9 mouse cellular contexts compared by ENCODE assay signal in the genomic region with DNA sequence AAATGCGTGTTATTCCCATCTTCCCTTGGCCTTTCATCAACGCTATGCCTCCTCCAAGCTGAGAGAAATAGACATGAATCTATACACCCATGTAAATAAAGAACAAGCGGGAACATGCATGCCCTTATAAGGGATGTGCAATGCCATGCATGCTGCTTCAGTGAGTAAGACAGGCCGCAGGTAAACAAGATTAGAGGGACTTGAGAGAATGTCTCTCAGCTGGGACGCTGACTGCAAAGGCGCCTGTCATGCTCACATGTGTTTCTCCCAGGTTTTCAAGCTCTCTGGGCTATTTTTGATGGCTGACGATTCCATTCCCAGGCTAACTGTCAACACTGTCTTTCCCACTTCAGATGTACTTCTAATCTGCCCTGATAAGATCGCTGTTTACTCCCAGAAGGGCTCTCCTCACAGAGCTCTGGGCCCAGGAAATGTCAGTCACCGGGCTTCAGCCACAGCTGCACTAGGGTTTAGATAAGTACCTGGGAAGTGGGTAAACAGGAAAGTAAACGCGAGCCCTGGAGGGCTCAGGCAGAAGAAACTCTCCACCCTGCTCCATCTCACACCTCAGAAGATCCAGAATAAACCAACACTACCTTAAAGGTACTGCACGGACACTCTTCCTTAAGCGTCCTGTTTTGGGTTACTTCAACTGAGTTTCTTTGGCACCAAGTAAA. TPM values are rescaled to one million over a fixed set of nuclear protein-coding genes. Genes with fewer than 3 reads are reported as not detected.
DNase-seq lines count a peak whose midpoint lies in the region; ATAC-seq and TF ChIP-seq lines count a peak whose summit lies in the region.
"Had no signal": no experiment of that assay in that cellular context is flagged by ENCODE, and none has a peak within 500 bp of the region (broad histone marks: within the 10 kb centered on the region; RNA-seq: fewer than 3 reads in every experiment).

No protein-coding gene starts in this region.

- WGBS in intestine, embryonic 15.5 days, result 35% methylated on average over 13 of the region's 13 CpGs

- no peaks in the 10 kb centered on the region for H3K36me3 ChIP-seq in intestine, embryonic 15.5 days
- H3K36me3 ChIP-seq in megakaryocyte, embryonic 14.5 days (replicated peaks; ENCODE audit: low read length), result no peaks in the 10 kb centered on the region

- TF ChIP-seq CTCF in left cerebral cortex, adult 2 months (IDR thresholded peaks at IDR 0.05), result no peak

- intact Hi-C loops in left cerebral cortex, adult 2 months (cut with DNase I), result loop anchor here (1.0 to 2.0 kb wide), 3 partner anchors 1107 to 1335 kb away; no protein-coding TSS in a partner anchor
- intact Hi-C loops in left cerebral cortex, postnatal 36 days (cut with DNase I), result loop anchor here (10.0 kb wide), 1 partner anchor 1221 kb away; no protein-coding TSS in a partner anchor

- no peak overlapping the region for H3K27ac ChIP-seq in left cerebral cortex, adult 2 months
- H3K27ac ChIP-seq in intestine, embryonic 15.5 days, result no peak overlapping the region
- H3K27ac ChIP-seq: macrophage had no signal

- no peaks in the 10 kb centered on the region for H3K9me3 ChIP-seq in intestine, embryonic 15.5 days
- H3K9me3 ChIP-seq in megakaryocyte, embryonic 14.5 days, result peaks cover 7% of the 10 kb centered on the region

- H3K27me3 ChIP-seq in intestine, embryonic 15.5 days (replicated peaks), result no peaks in the 10 kb centered on the region
- H3K27me3 ChIP-seq in megakaryocyte, embryonic 14.5 days (replicated peaks), result peaks cover 5% of the 10 kb centered on the region

- 0 out of 2 replicates have a peak, but pooled peaks cover 5% of the 10 kb centered on the region for H3K4me1 ChIP-seq in intestine, embryonic 15.5 days (replicated peaks)
- H3K4me1 ChIP-seq in megakaryocyte, embryonic 14.5 days, result peaks cover 15% of the 10 kb centered on the region

- peak overlapping the region; percentile 61 for H3K4me2 ChIP-seq in intestine, embryonic 15.5 days (replicated peaks)

- no peak for DNase-seq in left cerebral cortex, adult 2 months (ENCODE audit: extremely low spot score in 1 of 2, low spot score in 2 of 2)
- no peak for DNase-seq in left cerebral cortex, postnatal 36 days (ENCODE audit: low spot score in 2 of 2)
- peak; percentile 96 for DNase-seq in heart, adult 11 months
- DNase-seq in adrenal gland, postnatal 14 days, result no peak
- no peak for DNase-seq in adrenal gland, postnatal 25 days
- DNase-seq in ovary, postnatal 10 days (ENCODE audit: low spot score), result no peak

- peak overlapping the region; percentile 48 for H3K4me3 ChIP-seq in left cerebral cortex, adult 2 months
- peak overlapping the region; percentile 36 for H3K4me3 ChIP-seq in intestine, embryonic 15.5 days (replicated peaks)
- H3K4me3 ChIP-seq in megakaryocyte, embryonic 14.5 days (replicated peaks), result peak overlapping the region; percentile 88

- no peak overlapping the region for H3K9ac ChIP-seq in intestine, embryonic 15.5 days

- ATAC-seq in intestine, embryonic 15.5 days, result peak; percentile 62

RNA-seq across cellular contexts. Expression of a gene that starts 19.2 kb away (rescaled TPM):
- 10 to 100 TPM; 22.8 to 26.1 TPM for total RNA-seq in left cerebral cortex, adult 2 months (2021)
- 10 to 100 TPM; 26.7 to 31.0 TPM for total RNA-seq in left cerebral cortex, postnatal 36 days (2021)
- not detected in 2 replicates for polyA plus RNA-seq in intestine, embryonic 15.5 days (2015; fragmentation: Nextera tagmentation; extraction: Ambion mirVana)
- 6.0 TPM in 1 of 2 replicates, not detected in the other for polyA plus RNA-seq in megakaryocyte, embryonic 14.5 days (2012; ENCODE audit: insufficient read depth, low replicate concordance)
- total RNA-seq in adrenal gland, postnatal 14 days (2021), result not detected in 2 replicates
- total RNA-seq in adrenal gland, postnatal 25 days (2021), result not detected in 2 replicates
- polyA plus RNA-seq: macrophage had no signal

RNA-seq across cellular contexts. Expression of a gene that starts 36.8 kb away (rescaled TPM):
- 100 to 1,000 TPM; 183 to 195 TPM for total RNA-seq in left cerebral cortex, adult 2 months (2021)
- 100 to 1,000 TPM; 190 to 200 TPM for total RNA-seq in left cerebral cortex, postnatal 36 days (2021)
- polyA plus RNA-seq in intestine, embryonic 15.5 days (2015; fragmentation: Nextera tagmentation; extraction: Ambion mirVana), result 222 and 261 TPM in 2 replicates
- 299 and 3,083 TPM in 2 replicates for polyA plus RNA-seq in megakaryocyte, embryonic 14.5 days (2012; ENCODE audit: insufficient read depth, low replicate concordance)
- total RNA-seq in adrenal gland, postnatal 14 days (2021), result 472 and 553 TPM in 2 replicates
- total RNA-seq in adrenal gland, postnatal 25 days (2021), result 412 and 567 TPM in 2 replicates

Comparison
In these comparisons a context has a peak if more than half of its experiments do, and no peak if none do; other contexts are left out.
1. H3K4me3 ChIP-seq: peak in every context shown above with its lines; median percentile 88 in megakaryocyte, embryonic 14.5 days; 48 in left cerebral cortex, adult 2 months; 36 in intestine, embryonic 15.5 days.
2. RNA of a gene that starts 19.2 kb away (total RNA-seq): 26.7 to 31.0 TPM in left cerebral cortex, postnatal 36 days and 22.8 to 26.1 TPM in left cerebral cortex, adult 2 months; not detected in adrenal gland, postnatal 14 days and not detected in adrenal gland, postnatal 25 days; every median in the first group is over 10 times any median in the second.